8 mouse cellular contexts compared by ENCODE assay signal in genomic region chr13:113877420-113877819, GRCm38 (mm10).
A peak's percentile ranks its signal among the peaks of the same experiment; 100 is the strongest.
DNase-seq lines count a peak whose midpoint lies in the region; ATAC-seq and TF ChIP-seq lines count a peak whose summit lies in the region.

No protein-coding gene starts in this region.

- H3K4me3 ChIP-seq in hindbrain, embryonic 10.5 days = no peak overlapping the region
- no peak overlapping the region for H3K4me3 ChIP-seq in hindbrain, embryonic 12.5 days
- H3K4me3 ChIP-seq in E14TG2a.4 (replicated peaks; ENCODE audit: low read length) = no peak overlapping the region
- no peak overlapping the region for H3K4me3 ChIP-seq in cerebellum, adult 2 months (replicated peaks; ENCODE audit: insufficient read depth, low read depth, low read length)
- H3K4me3 ChIP-seq in forebrain, postnatal 0 days (ENCODE audit: low read depth, low read length) = no peak overlapping the region
- no peak overlapping the region for H3K4me3 ChIP-seq in kidney, postnatal 0 days (replicated peaks; ENCODE audit: low read depth, low read length)

- no peaks in the 10 kb centered on the region for H3K27me3 ChIP-seq in hindbrain, embryonic 10.5 days (ENCODE audit: insufficient read depth, poor library complexity, severe bottlenecking)
- no peaks in the 10 kb centered on the region for H3K27me3 ChIP-seq in hindbrain, embryonic 12.5 days
- no peaks in the 10 kb centered on the region for H3K27me3 ChIP-seq in E14TG2a.4 (ENCODE audit: insufficient read depth, low read length)
- H3K27me3 ChIP-seq in cerebellum, adult 2 months (ENCODE audit: control insufficient read depth, insufficient read depth, low read length) = no peaks in the 10 kb centered on the region
- no peaks in the 10 kb centered on the region for H3K27me3 ChIP-seq in forebrain, postnatal 0 days (ENCODE audit: insufficient read depth, low read length)
- H3K27me3 ChIP-seq in kidney, postnatal 0 days (ENCODE audit: insufficient read depth, low read length) = no peaks in the 10 kb centered on the region

- no peak overlapping the region for H3K9ac ChIP-seq in hindbrain, embryonic 12.5 days
- no peak overlapping the region for H3K9ac ChIP-seq in forebrain, postnatal 0 days
- H3K9ac ChIP-seq in kidney, postnatal 0 days (ENCODE audit: low read depth, low read length) = no peak overlapping the region

- 18% methylated on average over 5 of the region's 5 CpGs for WGBS in hindbrain, embryonic 10.5 days
- WGBS in hindbrain, embryonic 12.5 days = 17% methylated on average over 5 of the region's 5 CpGs
- WGBS in cerebellum, adult 2 months = 11% methylated on average over 5 of the region's 5 CpGs
- WGBS in forebrain, postnatal 0 days = 3% methylated on average over 5 of the region's 5 CpGs
- 14% methylated on average over 5 of the region's 5 CpGs for WGBS in kidney, postnatal 0 days

- H3K27ac ChIP-seq in hindbrain, embryonic 10.5 days = no peak overlapping the region
- no peak overlapping the region for H3K27ac ChIP-seq in hindbrain, embryonic 12.5 days
- H3K27ac ChIP-seq in cerebellum, adult 2 months (ENCODE audit: insufficient read depth, low read length) = no peak overlapping the region
- no peak overlapping the region for H3K27ac ChIP-seq in forebrain, postnatal 0 days (ENCODE audit: low read depth, low read length)
- no peak overlapping the region for H3K27ac ChIP-seq in kidney, postnatal 0 days

- H3K4me1 ChIP-seq in hindbrain, embryonic 10.5 days (replicated peaks) = peaks cover 47% of the 10 kb centered on the region
- H3K4me1 ChIP-seq in hindbrain, embryonic 12.5 days = peaks cover 30% of the 10 kb centered on the region
- H3K4me1 ChIP-seq in E14TG2a.4 (replicated peaks; ENCODE audit: low read depth, low read length) = peaks cover 62% of the 10 kb centered on the region
- H3K4me1 ChIP-seq in cerebellum, adult 2 months (ENCODE audit: control insufficient read depth, insufficient read depth, low read length) = peaks cover 4% of the 10 kb centered on the region
- H3K4me1 ChIP-seq in forebrain, postnatal 0 days (ENCODE audit: insufficient read depth) = peaks cover 11% of the 10 kb centered on the region; the same call in 1 of the 2 replicates
- 0 out of 2 replicates have a peak, but pooled peaks cover 14% of the 10 kb centered on the region for H3K4me1 ChIP-seq in kidney, postnatal 0 days (replicated peaks; ENCODE audit: insufficient read depth, low read length)

- no peak for ATAC-seq in hindbrain, embryonic 12.5 days (ENCODE audit: low FRiP score)
- peak; percentile 61; the same call in 1 of the 2 replicates for ATAC-seq in forebrain, postnatal 0 days
- ATAC-seq in kidney, postnatal 0 days (replicated peaks; ENCODE audit: low FRiP score, low read depth) = no peak

- H3K9me3 ChIP-seq in hindbrain, embryonic 10.5 days = no peaks in the 10 kb centered on the region
- H3K9me3 ChIP-seq in hindbrain, embryonic 12.5 days (replicated peaks) = no peaks in the 10 kb centered on the region
- peaks cover 21% of the 10 kb centered on the region for H3K9me3 ChIP-seq in E14TG2a.4 (ENCODE audit: low read length)
- H3K9me3 ChIP-seq in forebrain, postnatal 0 days (ENCODE audit: low read length) = no peaks in the 10 kb centered on the region
- no peaks in the 10 kb centered on the region for H3K9me3 ChIP-seq in kidney, postnatal 0 days (replicated peaks; ENCODE audit: low read length)

- DNase-seq in hindbrain, embryonic 10.5 days (ENCODE audit: low spot score) = peak; percentile 62
- peak; percentile 67 to 73 for DNase-seq in cerebellum, adult 2 months
- DNase-seq in forebrain, postnatal 0 days = peak; percentile 90
- peak; percentile 88 for DNase-seq in kidney, postnatal 0 days (ENCODE audit: low spot score)
- DNase-seq in lung, postnatal 10 days = peak; percentile 72
- DNase-seq in right cerebral cortex, postnatal 10 days (ENCODE audit: low spot score in 2 of 2) = peak; percentile 69 to 83

- TF ChIP-seq CTCF in E14TG2a.4 (conservative IDR thresholded peaks at IDR 0.05; ENCODE audit: low read length) = peak; percentile 96
- peak; percentile 97 for TF ChIP-seq CTCF in cerebellum, adult 2 months (IDR thresholded peaks at IDR 0.05; ENCODE audit: borderline replicate concordance, insufficient read depth, low read depth, low read length)
- peak; percentile 94 for TF ChIP-seq CTCF in forebrain, postnatal 0 days (IDR thresholded peaks at IDR 0.05; ENCODE audit: low read depth)
- TF ChIP-seq CTCF in kidney, postnatal 0 days (IDR thresholded peaks at IDR 0.05; ENCODE audit: low read depth) = peak; percentile 98

- no peak for TF ChIP-seq POLR2A in cerebellum, adult 2 months (IDR thresholded peaks at IDR 0.05; ENCODE audit: borderline replicate concordance, insufficient read depth, low read length)

- no peaks in the 10 kb centered on the region for H3K36me3 ChIP-seq in hindbrain, embryonic 10.5 days
- no peaks in the 10 kb centered on the region for H3K36me3 ChIP-seq in hindbrain, embryonic 12.5 days
- peaks cover 14% of the 10 kb centered on the region for H3K36me3 ChIP-seq in E14TG2a.4 (ENCODE audit: insufficient read depth, low read length)
- no peaks in the 10 kb centered on the region for H3K36me3 ChIP-seq in forebrain, postnatal 0 days (ENCODE audit: insufficient read depth)
- H3K36me3 ChIP-seq in kidney, postnatal 0 days (ENCODE audit: insufficient read depth, low read length) = no peaks in the 10 kb centered on the region

- H3K4me2 ChIP-seq in hindbrain, embryonic 12.5 days (replicated peaks) = no peak overlapping the region
- H3K4me2 ChIP-seq in forebrain, postnatal 0 days (ENCODE audit: low read depth) = no peak overlapping the region
- no peak overlapping the region for H3K4me2 ChIP-seq in kidney, postnatal 0 days (ENCODE audit: low read length)
